Mouse (Mus musculus): ENCODE results near the gene Zfp865.
A peak's percentile ranks its signal among the peaks of the same experiment; 100 is the strongest.
"Not testable (repeated sequence)": the region's sequence is repeated elsewhere in the genome, so short reads cannot be mapped to it uniquely, and the experiment has no call there.

The Zfp865 gene

GRCm38 (mm10) chr7:5015118-5016001 is 4.8 kb upstream of the Zfp865 start, which contains the start of gene Gm44973:
Gene Gm44973 (plus strand): TSS chr7:5015496.
- peak; percentile 90 to 95 for DNase-seq (ENCODE audit: low spot score in 2 of 2)

DNA sequence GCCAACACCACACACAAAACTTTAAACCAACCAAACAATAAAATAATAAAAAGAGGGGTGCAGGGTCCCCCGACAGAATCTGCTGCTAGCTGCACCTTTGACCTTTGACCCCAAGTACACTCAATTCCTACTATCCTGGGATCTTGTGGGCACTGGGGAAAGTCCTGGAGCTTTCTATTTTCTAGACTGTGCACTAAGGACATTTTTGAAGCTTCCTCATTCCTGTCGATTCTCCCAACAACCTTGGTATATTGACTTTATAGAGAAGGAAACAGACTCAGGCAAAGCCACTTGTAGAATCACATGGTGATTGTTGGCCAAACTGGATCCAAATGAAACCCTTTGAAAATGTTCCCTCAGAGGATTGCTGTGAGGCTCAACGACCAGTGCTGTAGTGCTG is 4.1 kb upstream of the Zfp865 start:
- no peak for DNase-seq (ENCODE audit: low spot score in 2 of 2)

GRCm38 (mm10) chr7:5016920-5017319 is 3.3 kb upstream of the Zfp865 start:
- no peak for DNase-seq (ENCODE audit: low spot score in 2 of 2)

DNA sequence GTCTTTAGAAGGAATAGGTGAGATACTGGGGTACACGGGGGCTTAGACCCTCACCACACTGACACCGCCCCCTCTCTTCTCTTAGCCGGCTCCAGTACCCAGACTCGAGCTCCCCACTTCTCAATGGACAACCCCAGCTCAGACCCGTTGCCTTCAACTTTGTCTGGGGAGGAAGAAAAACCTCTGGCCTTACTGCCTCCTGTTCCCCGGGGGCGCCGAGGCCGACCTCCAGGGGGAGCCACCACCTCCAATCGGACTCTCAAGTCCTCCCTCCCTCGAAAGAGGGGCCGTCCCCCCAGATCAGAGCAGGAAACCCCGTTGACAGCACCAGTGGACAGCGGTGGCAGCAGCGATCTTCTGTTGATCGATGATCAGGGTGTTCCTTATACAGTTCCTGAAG is 2.8 kb upstream of the Zfp865 start:
- no peak for DNase-seq (ENCODE audit: low spot score in 2 of 2)

GRCm38 (mm10) chr7:5017931-5018330 is 2.2 kb upstream of the Zfp865 start:
- no peak for DNase-seq (ENCODE audit: low spot score in 2 of 2)

DNA sequence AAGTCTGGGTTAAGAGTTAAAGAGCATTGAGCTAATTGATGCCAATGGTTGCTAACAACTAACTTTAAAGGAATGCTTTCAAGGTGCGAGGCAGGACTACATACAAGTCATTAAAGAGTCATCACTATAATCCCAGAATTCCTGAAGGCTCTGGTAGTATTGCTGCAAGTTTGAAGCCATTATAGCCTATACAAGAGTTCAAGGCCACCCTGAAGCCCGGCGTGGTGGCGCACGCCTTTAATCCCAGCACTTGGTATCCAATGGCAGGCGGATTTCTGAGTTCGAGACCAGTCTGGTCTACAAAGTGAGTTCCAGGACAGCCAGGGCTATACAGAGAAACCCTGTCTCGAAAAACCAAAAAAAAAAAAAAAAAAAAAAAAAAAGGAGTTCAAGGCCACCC is 600 bp upstream of the Zfp865 start:
- DNase-seq (ENCODE audit: low spot score in 2 of 2), result not testable (repeated sequence)

DNA sequence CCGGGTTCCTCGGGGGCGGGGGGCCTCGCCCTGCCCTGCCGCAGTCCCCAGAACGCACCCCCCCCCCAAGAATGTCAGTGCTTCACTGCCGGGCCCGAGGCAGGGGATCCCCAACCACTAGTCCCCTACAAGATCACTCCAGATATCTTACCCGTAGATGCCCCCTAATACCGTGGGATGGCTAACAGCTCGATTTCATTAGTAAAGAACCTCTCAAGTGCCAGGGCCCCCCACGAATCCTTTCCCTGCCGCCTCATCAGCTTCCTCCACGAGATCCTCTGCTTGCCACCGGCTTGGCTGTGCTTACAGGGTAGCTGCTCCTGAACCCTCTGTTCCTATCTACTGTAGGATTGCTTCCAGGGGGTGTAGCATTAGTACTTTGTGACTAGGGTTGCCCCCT is 509 bp downstream of the Zfp865 start:
- DNase-seq (ENCODE audit: low spot score in 2 of 2), result no peak

DNA sequence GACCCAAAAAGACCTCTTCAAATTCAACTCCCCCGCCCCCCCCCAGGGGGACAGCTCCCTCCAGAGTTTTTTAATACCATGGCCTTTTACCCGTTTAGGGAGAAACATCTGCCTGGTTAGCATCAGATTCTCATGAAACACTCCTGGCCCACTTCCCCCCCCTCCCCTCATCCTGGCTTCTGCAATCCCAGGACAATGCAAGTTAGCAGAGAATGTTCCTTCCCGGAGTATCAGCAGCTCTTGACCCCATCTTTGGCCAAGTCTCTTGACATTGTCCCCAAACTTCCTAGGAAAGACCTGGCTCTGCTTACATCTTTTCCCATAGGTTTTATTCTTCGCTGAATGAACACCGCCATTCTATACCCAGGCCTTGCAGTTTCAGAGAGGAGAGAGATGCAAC is 1.0 kb downstream of the Zfp865 start:
- DNase-seq (ENCODE audit: low spot score in 2 of 2), result no peak

GRCm38 (mm10) chr7:5029543-5029942 is 9.4 kb downstream of the Zfp865 start:
- DNase-seq (ENCODE audit: low spot score in 2 of 2), result no peak

DNA sequence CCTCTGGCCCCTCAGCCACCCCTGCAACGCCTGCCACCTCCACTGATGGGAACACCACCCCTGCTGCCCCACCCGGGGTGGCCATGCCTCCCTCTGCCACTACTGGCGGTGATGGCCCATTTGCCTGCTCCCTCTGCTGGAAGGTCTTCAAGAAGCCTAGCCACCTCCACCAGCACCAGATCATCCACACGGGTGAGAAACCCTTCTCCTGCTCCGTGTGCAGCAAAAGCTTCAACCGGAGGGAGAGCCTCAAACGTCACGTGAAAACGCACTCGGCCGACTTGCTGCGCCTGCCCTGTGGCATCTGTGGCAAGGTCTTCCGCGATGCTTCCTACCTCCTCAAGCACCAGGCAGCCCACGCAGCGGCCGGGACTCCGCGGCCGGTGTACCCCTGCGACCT is 9.8 kb downstream of the Zfp865 start:
- DNase-seq (ENCODE audit: low spot score in 2 of 2), result no peak

DNA sequence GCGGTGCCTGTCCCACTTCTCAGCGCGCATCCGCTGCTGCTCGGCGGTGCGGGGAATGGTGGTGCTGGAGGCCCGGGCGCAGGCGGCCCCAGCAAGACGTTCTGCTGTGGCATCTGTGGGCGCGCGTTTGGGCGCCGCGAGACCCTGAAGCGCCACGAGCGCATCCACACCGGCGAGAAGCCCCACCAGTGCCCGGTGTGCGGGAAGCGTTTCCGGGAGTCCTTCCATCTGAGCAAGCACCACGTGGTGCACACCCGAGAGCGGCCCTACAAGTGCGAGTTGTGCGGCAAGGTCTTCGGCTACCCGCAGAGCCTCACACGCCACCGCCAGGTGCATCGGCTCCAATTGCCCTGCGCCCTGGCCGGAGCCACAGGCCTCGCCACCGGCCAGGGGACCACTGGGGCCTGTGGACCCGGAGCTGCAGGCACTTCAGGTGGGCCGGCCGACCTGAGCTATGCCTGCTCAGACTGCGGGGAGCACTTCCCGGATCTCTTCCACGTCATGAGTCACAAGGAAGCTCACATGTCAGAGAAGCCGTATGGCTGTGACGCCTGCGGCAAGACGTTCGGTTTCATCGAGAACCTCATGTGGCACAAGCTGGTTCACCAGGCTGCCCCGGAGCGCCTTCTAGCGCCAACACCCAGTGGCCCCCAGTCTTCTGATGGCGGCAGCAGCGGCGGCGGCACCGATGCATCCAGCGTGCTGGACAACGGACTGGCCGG is 10.5 kb downstream of the Zfp865 start:
- DNase-seq (ENCODE audit: low spot score in 2 of 2), result no peak

DNA sequence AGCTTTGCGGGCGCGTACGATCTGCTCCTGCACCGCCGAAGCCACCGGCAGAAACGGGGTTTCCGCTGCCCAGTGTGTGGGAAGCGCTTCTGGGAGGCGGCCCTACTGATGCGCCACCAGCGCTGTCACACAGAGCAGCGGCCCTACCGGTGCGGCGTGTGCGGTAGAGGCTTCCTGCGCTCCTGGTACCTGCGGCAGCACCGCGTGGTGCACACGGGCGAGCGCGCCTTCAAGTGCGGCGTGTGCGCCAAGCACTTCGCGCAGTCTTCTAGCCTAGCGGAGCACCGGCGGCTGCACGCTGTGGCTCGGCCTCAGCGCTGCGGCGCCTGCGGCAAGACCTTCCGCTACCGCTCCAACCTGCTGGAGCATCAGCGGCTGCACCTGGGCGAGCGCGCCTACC is 11.3 kb downstream of the Zfp865 start:
- no peak for DNase-seq (ENCODE audit: low spot score in 2 of 2)

DNA sequence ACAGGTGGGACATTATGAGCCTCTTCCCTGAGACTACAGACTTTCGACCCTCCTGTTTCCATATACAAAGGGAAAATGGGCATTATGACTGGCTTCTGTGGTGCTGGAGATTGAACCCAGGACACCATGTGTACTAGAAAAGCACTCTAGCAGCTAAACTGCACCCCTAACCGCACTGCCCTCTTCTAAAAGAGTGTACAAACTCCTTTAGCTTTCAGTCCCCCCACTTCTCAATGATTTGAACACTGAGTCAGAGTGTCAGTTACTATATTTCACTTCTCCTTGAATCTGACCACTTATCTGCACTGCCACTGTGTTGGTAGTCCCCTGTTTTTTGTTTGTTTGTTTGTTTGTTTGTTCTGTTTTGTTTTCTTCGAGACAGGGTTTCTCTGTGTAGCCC is 13.6 kb downstream of the Zfp865 start, which contains the start of gene 4632433K11Rik:
Gene 4632433K11Rik (plus strand): TSS at position 301 of the 400 bp plus-strand sequence.
- no peak for DNase-seq (ENCODE audit: low spot score in 2 of 2)

DNA sequence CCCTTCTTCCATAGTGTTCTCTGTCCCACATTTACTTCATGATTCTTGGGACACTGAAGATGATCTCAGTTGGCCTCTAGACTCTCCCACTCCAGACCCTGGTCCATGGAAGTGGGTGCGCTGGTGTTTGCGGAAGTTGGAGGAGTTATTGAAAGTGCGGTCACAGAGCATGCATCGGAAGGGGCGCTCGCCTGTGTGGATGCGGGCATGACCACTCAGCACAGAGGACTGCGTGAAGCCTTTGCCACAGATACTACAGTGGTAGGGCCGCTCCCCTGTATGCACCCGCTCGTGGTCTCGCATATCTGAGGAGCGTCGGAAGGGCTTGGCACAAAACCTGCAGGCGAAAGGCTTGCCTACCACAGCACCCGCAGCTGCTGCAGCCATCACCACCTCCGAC is 15.5 kb downstream of the Zfp865 start:
- DNase-seq (ENCODE audit: low spot score in 2 of 2), result no peak

GRCm38 (mm10) chr7:5036136-5036535 is 16.0 kb downstream of the Zfp865 start:
- no peak for DNase-seq (ENCODE audit: low spot score in 2 of 2)

DNA sequence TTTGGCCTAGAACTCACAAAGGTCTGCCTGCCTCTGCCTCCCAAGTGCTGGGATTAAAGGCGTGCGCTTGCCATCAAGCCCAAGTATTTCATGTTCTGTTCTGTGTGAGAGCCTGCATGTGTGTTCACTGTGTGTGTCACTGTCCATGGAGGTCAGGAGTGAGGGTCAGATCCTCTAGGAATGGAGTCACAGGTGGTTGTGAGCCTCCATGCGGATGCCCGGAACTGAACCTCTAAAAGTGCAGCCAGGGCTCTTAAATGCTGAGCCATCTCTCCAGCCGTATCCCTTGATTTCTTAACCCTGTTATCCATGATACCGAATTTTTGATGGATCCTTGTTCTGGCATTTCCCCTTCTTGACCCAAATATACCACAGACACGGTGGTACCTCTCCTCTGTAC is 16.9 kb downstream of the Zfp865 start:
- no peak for DNase-seq (ENCODE audit: low spot score in 2 of 2)

DNA sequence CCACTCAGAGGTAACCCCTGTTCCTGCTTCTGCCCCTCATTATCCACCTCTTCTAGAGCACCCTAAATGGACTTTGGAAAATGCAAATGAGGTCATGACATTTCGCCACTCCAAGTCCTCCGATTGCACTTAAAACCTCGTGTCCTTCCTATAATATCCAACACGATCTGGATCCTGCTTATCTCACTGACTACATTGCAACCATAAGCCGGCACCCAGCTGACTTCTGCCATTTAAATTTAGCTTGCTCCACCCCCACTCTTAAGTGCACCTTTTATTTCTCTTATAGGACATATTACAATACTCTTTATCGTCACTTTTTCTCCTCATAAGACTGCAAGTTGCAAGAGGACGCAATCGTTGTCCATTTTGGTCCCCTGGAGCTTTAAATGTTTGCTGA is 17.3 kb downstream of the Zfp865 start:
- no peak for DNase-seq (ENCODE audit: low spot score in 2 of 2)

GRCm38 (mm10) chr7:5038109-5038732 is 18.0 kb downstream of the Zfp865 start, which contains the start of gene Zfp784:
Gene Zfp784 (minus strand): TSS chr7:5038446.
- peak; percentile 91 to 95 for DNase-seq (ENCODE audit: low spot score in 2 of 2)

GRCm38 (mm10) chr7:5038940-5039339 is 18.8 kb downstream of the Zfp865 start:
- no peak for DNase-seq (ENCODE audit: low spot score in 2 of 2)

- DNase-seq (ENCODE audit: low spot score in 2 of 2), result no peak
Measured at GRCm38 (mm10) chr7:5044981-5045380, 24.8 kb downstream of the Zfp865 start.

DNA sequence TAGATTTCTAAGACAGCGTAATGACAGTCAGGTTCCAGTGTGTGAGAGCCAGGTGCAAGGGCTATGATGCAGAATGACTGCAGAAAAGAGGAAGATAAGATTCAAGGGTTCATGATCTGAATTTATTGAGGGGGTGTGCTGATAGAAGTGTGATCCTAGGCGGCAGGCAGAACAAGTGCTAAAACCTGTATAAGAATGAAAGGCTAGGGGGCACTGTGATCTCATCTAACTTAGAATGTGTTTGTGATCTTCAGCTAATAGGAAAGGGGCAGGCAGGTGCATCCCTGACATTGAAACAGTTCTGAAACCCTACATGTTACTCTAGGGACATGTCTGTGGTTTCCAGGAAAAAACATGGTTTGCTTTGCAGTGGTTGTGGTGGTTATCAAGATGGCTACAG is 25.9 kb downstream of the Zfp865 start:
- DNase-seq (ENCODE audit: low spot score in 2 of 2), result no peak

DNA sequence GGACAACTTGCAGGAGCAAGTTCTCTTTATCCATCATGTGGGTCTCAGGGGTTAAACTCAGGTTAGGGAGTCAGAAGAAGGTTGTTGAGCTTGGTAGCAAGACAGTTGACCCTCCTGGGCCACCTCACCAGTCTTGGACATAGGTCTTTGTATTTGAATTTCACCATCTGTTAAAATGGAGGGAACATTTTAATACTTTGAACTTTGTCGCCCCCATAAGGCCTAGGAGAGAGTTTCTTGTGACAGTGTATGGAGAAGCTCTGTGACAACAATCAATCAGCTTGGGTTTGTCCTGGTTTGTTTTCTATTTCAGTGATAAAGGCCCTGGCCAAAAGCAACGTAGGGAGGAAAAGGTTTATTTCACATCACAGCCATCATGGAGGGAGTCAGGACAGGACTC is 27.1 kb downstream of the Zfp865 start:
- DNase-seq (ENCODE audit: low spot score in 2 of 2), result no peak

Data from frontal cortex, postnatal 36 days (tissue).